Mouse (Mus musculus) heart, adult 8-10 months (tissue): ENCODE results near the gene Clcn3. TPM values are rescaled to one million over a fixed set of nuclear protein-coding genes. Genes with fewer than 3 reads are reported as not detected.

Experiments
- DNase-seq: peaks from one replicate; pipeline ENCODE4 v3.0.0; 2022; ENCODE audit warnings: low spot score
- total RNA-seq, 4 experiments: library from RNA; stranded (reverse); gene quantifications; 2 replicates each; pipeline ENCODE4 v1.2.4; 2022

Gene Clcn3
- total RNA-seq, 4 experiments from 2014 or later: 31.9 to 36.9 (median 36.6) TPM

- no peak for DNase-seq
Observed at GRCm38 (mm10) chr8:60951757-60952156, 31.3 kb downstream of the Clcn3 start.

- DNase-seq: no peak
Observed at GRCm38 (mm10) chr8:60951271-60951670, 31.8 kb downstream of the Clcn3 start.

- peak; percentile 26 for DNase-seq
Observed at GRCm38 (mm10) chr8:60949859-60950258, 33.2 kb downstream of the Clcn3 start.

- no peak for DNase-seq
Observed at GRCm38 (mm10) chr8:60947503-60947902, 35.6 kb downstream of the Clcn3 start.

- no peak for DNase-seq
Observed at GRCm38 (mm10) chr8:60942867-60943266, 40.2 kb downstream of the Clcn3 start.

- no peak for DNase-seq
Observed at GRCm38 (mm10) chr8:60938717-60939424, 44.2 kb downstream of the Clcn3 start.

GRCm38 (mm10) chr8:60933617-60934016, 49.5 kb downstream of the Clcn3 start:
- no peak for DNase-seq

GRCm38 (mm10) chr8:60920176-60920575, 62.9 kb downstream of the Clcn3 start:
- no peak for DNase-seq

- no peak for DNase-seq
Observed at GRCm38 (mm10) chr8:60919069-60919468, 64.0 kb downstream of the Clcn3 start.

- DNase-seq: no peak
Observed at GRCm38 (mm10) chr8:60912554-60912953, 70.5 kb downstream of the Clcn3 start.

GRCm38 (mm10) chr8:60912081-60912480, 71.0 kb downstream of the Clcn3 start:
- DNase-seq: no peak

GRCm38 (mm10) chr8:60900147-60900546, 83.0 kb downstream of the Clcn3 start:
- DNase-seq: peak; percentile 36

- no peak for DNase-seq
Observed at GRCm38 (mm10) chr8:60895878-60896277, 87.2 kb downstream of the Clcn3 start.

- no peak for DNase-seq
Observed at GRCm38 (mm10) chr8:60891757-60892156, 91.3 kb downstream of the Clcn3 start.

- DNase-seq: no peak
Observed at GRCm38 (mm10) chr8:60890520-60890874, 92.6 kb downstream of the Clcn3 start.

- peak; percentile 92 for DNase-seq
Observed at GRCm38 (mm10) chr8:60889843-60890519, 93.1 kb downstream of the Clcn3 start, which contains the start of gene Hpf1. Gene Hpf1, plus strand, starts transcription at chr8:60890418.

GRCm38 (mm10) chr8:60889131-60889842, 93.8 kb downstream of the Clcn3 start:
- no peak for DNase-seq

- DNase-seq: no peak
Observed at GRCm38 (mm10) chr8:60886736-60887135, 96.4 kb downstream of the Clcn3 start.

GRCm38 (mm10) chr8:60883419-60884137, 99.5 kb downstream of the Clcn3 start:
- no peak for DNase-seq

- no peak for DNase-seq
Observed at GRCm38 (mm10) chr8:60878617-60879016, 104.5 kb downstream of the Clcn3 start.

GRCm38 (mm10) chr8:60870231-60871193, 112.6 kb downstream of the Clcn3 start:
- no peak for DNase-seq
